Mouse (Mus musculus) MEL (cell line): ENCODE measurements around the gene Hdac6. TPM values are rescaled to one million over a fixed set of nuclear protein-coding genes. Genes with fewer than 3 reads are reported as not detected.

Experiments
- DNase-seq: peaks from one replicate; pipeline ENCODE4 v3.0.0; 2011; ENCODE audit warnings: low read depth, low spot score
- H3K27ac ChIP-seq: 2 replicates; pipeline ENCODE4 v1.5.1; 2012; ENCODE audit warnings: low read depth, mild to moderate bottlenecking, control low read depth, low read length, moderate library complexity; ENCODE audit not compliant: control insufficient read depth
- H3K27me3 ChIP-seq, 2 experiments: fragments of 150-350 bp in 1 of 2; sonication (generic) in 1 of 2; 2 replicates each; pipeline ENCODE4 v1.6.1; 2012; ENCODE audit warnings: low read length in 2 of 2, mild to moderate bottlenecking in 2 of 2, improper control_type of control experiment in 1 of 2, moderate library complexity in 1 of 2; ENCODE audit not compliant: insufficient read depth in 2 of 2, control insufficient read depth in 1 of 2
- H3K36me3 ChIP-seq, 2 experiments: 2 replicates each; pipeline ENCODE4 v1.6.1; 2012 to 2014; ENCODE audit warnings: low read length in 2 of 2, improper control_type of control experiment in 1 of 2, inconsistent platforms in 1 of 2, mild to moderate bottlenecking in 1 of 2; ENCODE audit not compliant: insufficient read depth in 2 of 2, control insufficient read depth in 1 of 2
- H3K4me1 ChIP-seq, 2 experiments: fragments of 150-350 bp in 1 of 2; sonication (generic) in 1 of 2; 2 replicates each; pipeline ENCODE4 v1.6.1; 2012; ENCODE audit warnings: low read length in 2 of 2, improper control_type of control experiment in 1 of 2, mild to moderate bottlenecking in 1 of 2; ENCODE audit not compliant: insufficient read depth in 2 of 2, control insufficient read depth in 1 of 2
- H3K4me3 ChIP-seq, 2 experiments: fragments of 150-350 bp in 1 of 2; sonication (generic) in 1 of 2; 2 replicates each; pipeline ENCODE4 v1.5.1; 2012; ENCODE audit warnings: low read depth in 2 of 2, low read length in 2 of 2, mild to moderate bottlenecking in 2 of 2, moderate library complexity in 2 of 2, control low read depth in 1 of 2, improper control_type of control experiment in 1 of 2; ENCODE audit not compliant: control insufficient read depth in 1 of 2, insufficient read depth in 1 of 2
- H3K79me2 ChIP-seq: 2 replicates; pipeline ENCODE4 v1.6.1; 2012; ENCODE audit warnings: mild to moderate bottlenecking, low read length, moderate library complexity; ENCODE audit not compliant: control insufficient read depth, poor library complexity, insufficient read depth
- H3K9ac ChIP-seq: 2 replicates; pipeline ENCODE4 v1.6.1; 2012; ENCODE audit warnings: low read depth, mild to moderate bottlenecking, control low read depth, low read length, moderate library complexity; ENCODE audit not compliant: control insufficient read depth, poor library complexity, severe bottlenecking
- H3K9me3 ChIP-seq: fragments of 150-350 bp; sonication (generic); replicated peaks from 2 replicates; pipeline ENCODE4 v1.6.1; 2012; ENCODE audit warnings: mild to moderate bottlenecking, low read length, improper control_type of control experiment, moderate library complexity; ENCODE audit not compliant: insufficient read depth
- BHLHE40 ChIP-seq: IDR thresholded peaks from 2 replicates; pipeline ENCODE4 v1.6.1; 2012; ENCODE audit warnings: low read depth, mild to moderate bottlenecking, inconsistent platforms, low read length, improper control_type of control experiment, borderline replicate concordance
- CHD2 ChIP-seq: IDR thresholded peaks from 2 replicates; pipeline ENCODE4 v1.6.1; 2011; ENCODE audit warnings: low read length, improper control_type of control experiment
- E2F4 ChIP-seq: IDR thresholded peaks from 2 replicates; pipeline ENCODE4 v1.6.1; 2011; ENCODE audit warnings: low read depth, low read length, improper control_type of control experiment, borderline replicate concordance
- ELF1 ChIP-seq: IDR thresholded peaks from 2 replicates; pipeline ENCODE4 v1.6.1; 2014; ENCODE audit warnings: low read depth, mild to moderate bottlenecking, inconsistent platforms, low read length, improper control_type of control experiment, moderate library complexity
- EP300 ChIP-seq, 2 experiments: IDR thresholded peaks; 2 replicates each; pipeline ENCODE4 v1.6.1; 2011; ENCODE audit warnings: improper control_type of control experiment in 2 of 2, low read length in 2 of 2, low read depth in 1 of 2, mild to moderate bottlenecking in 1 of 2
- ETS1 ChIP-seq: IDR thresholded peaks from 2 replicates; pipeline ENCODE4 v1.6.1; 2012; ENCODE audit warnings: low read depth, mild to moderate bottlenecking, inconsistent platforms, low read length, improper control_type of control experiment, moderate library complexity
- GABPA ChIP-seq: IDR thresholded peaks from 2 replicates; pipeline ENCODE4 v1.6.1; 2012; ENCODE audit warnings: low read depth, mild to moderate bottlenecking, inconsistent platforms, low read length, improper control_type of control experiment, moderate library complexity
- GATA1 ChIP-seq: IDR thresholded peaks from 2 replicates; pipeline ENCODE4 v1.6.1; 2011; ENCODE audit warnings: low read depth, low read length, improper control_type of control experiment
- HCFC1 ChIP-seq: IDR thresholded peaks from 2 replicates; pipeline ENCODE4 v1.6.1; 2012; ENCODE audit warnings: low read depth, mild to moderate bottlenecking, inconsistent platforms, low read length, improper control_type of control experiment, moderate library complexity
- KAT2A ChIP-seq: conservative IDR thresholded peaks from 2 replicates; pipeline ENCODE4 v1.6.1; 2012; ENCODE audit warnings: low read depth, low read length, improper control_type of control experiment, inconsistent platforms
- MAX ChIP-seq: IDR thresholded peaks from 2 replicates; pipeline ENCODE4 v1.6.1; 2011; ENCODE audit warnings: low read length, improper control_type of control experiment
- MEF2A ChIP-seq: IDR thresholded peaks from 2 replicates; pipeline ENCODE4 v1.6.1; 2014; ENCODE audit warnings: low read depth, mild to moderate bottlenecking, inconsistent platforms, low read length, improper control_type of control experiment; ENCODE audit not compliant: poor library complexity, insufficient replicate concordance, severe bottlenecking; ENCODE audit errors: extremely low read depth
- MXI1 ChIP-seq: IDR thresholded peaks from 2 replicates; pipeline ENCODE4 v1.6.1; 2011; ENCODE audit warnings: mild to moderate bottlenecking, low read depth, low read length, improper control_type of control experiment
- MYB ChIP-seq: IDR thresholded peaks from 2 replicates; pipeline ENCODE4 v1.6.1; 2011; ENCODE audit warnings: mild to moderate bottlenecking, low read depth, low read length, improper control_type of control experiment
- MYC ChIP-seq: IDR thresholded peaks from 2 replicates; pipeline ENCODE4 v1.6.1; 2011; ENCODE audit warnings: low read depth, mild to moderate bottlenecking, low read length, improper control_type of control experiment, moderate library complexity
- POLR2A ChIP-seq, 2 experiments: IDR thresholded peaks; 2 replicates each; pipeline ENCODE4 v1.6.1; 2011 to 2012; ENCODE audit warnings: low read length in 2 of 2, mild to moderate bottlenecking in 2 of 2, control low read depth in 1 of 2, improper control_type of control experiment in 1 of 2, low read depth in 1 of 2, moderate library complexity in 1 of 2; ENCODE audit not compliant: control insufficient read depth in 1 of 2, insufficient read depth in 1 of 2, poor library complexity in 1 of 2
- POLR2AphosphoS5 ChIP-seq: IDR thresholded peaks from 2 replicates; pipeline ENCODE4 v1.6.1; 2012; ENCODE audit warnings: low read depth, borderline replicate concordance, mild to moderate bottlenecking, inconsistent platforms, low read length, moderate library complexity, mixed read lengths
- RAD21 ChIP-seq: IDR thresholded peaks from 2 replicates; pipeline ENCODE4 v1.6.1; 2011; ENCODE audit warnings: mild to moderate bottlenecking, low read depth, low read length, improper control_type of control experiment
- RCOR1 ChIP-seq: IDR thresholded peaks from 2 replicates; pipeline ENCODE4 v1.6.1; 2012; ENCODE audit warnings: low read depth, mild to moderate bottlenecking, inconsistent platforms, low read length, improper control_type of control experiment
- SIN3A ChIP-seq: IDR thresholded peaks from 2 replicates; pipeline ENCODE4 v1.6.1; 2012; ENCODE audit warnings: low read length, improper control_type of control experiment, inconsistent platforms
- SMC3 ChIP-seq: IDR thresholded peaks from 2 replicates; pipeline ENCODE4 v1.6.1; 2011; ENCODE audit warnings: low read depth, low read length, improper control_type of control experiment
- TCF12 ChIP-seq: IDR thresholded peaks from 2 replicates; pipeline ENCODE4 v1.6.1; 2014; ENCODE audit warnings: low read depth, mild to moderate bottlenecking, inconsistent platforms, low read length, improper control_type of control experiment, moderate library complexity
- UBTF ChIP-seq: IDR thresholded peaks from 2 replicates; pipeline ENCODE4 v1.6.1; 2012; ENCODE audit warnings: low read depth, mild to moderate bottlenecking, inconsistent platforms, low read length, improper control_type of control experiment, moderate library complexity, borderline replicate concordance; ENCODE audit not compliant: insufficient read depth
- USF2 ChIP-seq, 2 experiments: IDR thresholded peaks; 2 replicates each; pipeline ENCODE4 v1.6.1; 2011 to 2012; ENCODE audit warnings: improper control_type of control experiment in 2 of 2, low read length in 2 of 2, borderline replicate concordance in 1 of 2, inconsistent platforms in 1 of 2, low read depth in 1 of 2, mild to moderate bottlenecking in 1 of 2; ENCODE audit not compliant: insufficient read depth in 1 of 2
- ZC3H11A ChIP-seq: IDR thresholded peaks from 2 replicates; pipeline ENCODE4 v1.6.1; 2012; ENCODE audit warnings: low read depth, mild to moderate bottlenecking, inconsistent platforms, low read length, improper control_type of control experiment
- ZKSCAN1 ChIP-seq: IDR thresholded peaks from 2 replicates; pipeline ENCODE4 v1.6.1; 2012; ENCODE audit warnings: low read depth, mild to moderate bottlenecking, inconsistent platforms, low read length, improper control_type of control experiment, moderate library complexity
- ZMIZ1 ChIP-seq: IDR thresholded peaks from 2 replicates; pipeline ENCODE4 v1.6.1; 2012; ENCODE audit warnings: low read depth, mild to moderate bottlenecking, inconsistent platforms, low read length, improper control_type of control experiment, moderate library complexity
- polyA plus RNA-seq, 2 experiments: library from polyadenylated mRNA; stranded (reverse) in 1 of 2; unstranded in 1 of 2; fragments of >175 nt in 1 of 2; fragments of >200 nt in 1 of 2; gene quantifications; 2 replicates each; pipeline versions ENCODE4 v1.2.1 to v1.2.4; 2012; ENCODE audit warnings: low replicate concordance in 2 of 2, low read depth in 1 of 2; ENCODE audit not compliant: insufficient read length in 2 of 2, insufficient read depth in 1 of 2, missing spikeins in 1 of 2
- total RNA-seq: library from RNA; depleted of rRNA; stranded (reverse); fragments of 300-350 nt; gene quantifications from 2 replicates; pipeline ENCODE4 v1.2.3, GENCODE M21; 2012

Gene Hdac6
- total and polyA plus RNA-seq, 3 experiments = 6.3 to 19.7 TPM; not detected in 1

GRCm38 (mm10) chrX:7927116-7927515, 20.6 kb downstream of the Hdac6 start:
- no peaks in the 10 kb centered on the region for H3K36me3 ChIP-seq
- peaks cover 0 to 2% of the 10 kb centered on the region in 2 experiments; a peak in 3 of 4 replicates for H3K27me3 ChIP-seq
- H3K4me1 ChIP-seq = no peaks in the 10 kb centered on the region
- H3K4me3 ChIP-seq = no peak overlapping the region
- DNase-seq = no peak
- TF ChIP-seq MEF2A (no peak), BHLHE40 (no peak), MYB (no peak), MAX (no peak), POLR2A (IDR thresholded peaks at IDR 0.05; ENCODE audit: control insufficient read depth in 1 of 2, insufficient read depth in 1 of 2, low read depth in 1 of 2, low read length in 2 of 2, poor library complexity in 1 of 2) (no peak), ZC3H11A (no peak), ZKSCAN1 (no peak), UBTF (no peak), ETS1 (no peak), RCOR1 (no peak), SMC3 (no peak), RAD21 (no peak), POLR2AphosphoS5 (no peak), CHD2 (no peak), GATA1 (no peak), MYC (no peak), TCF12 (no peak), SIN3A (no peak)
- H3K9ac ChIP-seq = no peak overlapping the region
- H3K79me2 ChIP-seq = no peaks in the 10 kb centered on the region
- H3K27ac ChIP-seq = no peak overlapping the region
- no peaks in the 10 kb centered on the region for H3K9me3 ChIP-seq

DNA sequence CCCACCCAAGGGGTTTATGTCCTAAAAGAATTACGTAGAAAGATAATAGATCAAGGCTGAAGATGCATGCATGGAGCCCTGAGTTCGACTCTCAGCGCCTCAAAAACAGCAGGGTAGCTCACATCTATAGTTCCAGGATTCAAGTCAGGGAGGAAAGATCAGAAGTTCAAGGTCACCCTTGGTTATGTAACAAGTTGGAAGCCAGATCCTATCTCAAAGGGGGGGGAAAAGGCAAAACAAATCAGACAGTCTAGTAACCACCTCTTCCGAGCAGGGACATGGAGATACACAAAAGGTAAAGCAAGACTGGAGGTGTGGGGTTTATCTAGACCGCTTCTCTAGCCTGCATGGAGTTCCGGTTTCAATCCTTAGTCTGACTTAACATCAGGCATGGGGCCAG, 21.4 kb downstream of the Hdac6 start:
- H3K9ac ChIP-seq = no peak overlapping the region
- TF ChIP-seq SIN3A (no peak), KAT2A (no peak), EP300 (IDR thresholded peaks at IDR 0.05; ENCODE audit: low read depth in 1 of 2, low read length in 2 of 2) (no peak), MEF2A (no peak), MXI1 (no peak), ELF1 (no peak), USF2 (IDR thresholded peaks at IDR 0.05; ENCODE audit: borderline replicate concordance in 1 of 2, insufficient read depth in 1 of 2, low read depth in 1 of 2, low read length in 2 of 2) (no peak), SMC3 (no peak), RAD21 (no peak), HCFC1 (no peak), POLR2A (IDR thresholded peaks at IDR 0.05; ENCODE audit: control insufficient read depth in 1 of 2, insufficient read depth in 1 of 2, low read depth in 1 of 2, low read length in 2 of 2, poor library complexity in 1 of 2) (no peak), GABPA (no peak), ETS1 (no peak), E2F4 (no peak), ZKSCAN1 (no peak), ZMIZ1 (no peak)
- TF ChIP-seq, all 39 proteins: peak for 0
- Histone ChIP-seq H3K36me3 (no peaks in the 10 kb centered on the region), H3K79me2 (no peaks in the 10 kb centered on the region), H3K27ac (no peak overlapping the region), H3K27me3 (peaks cover 0 to 2% of the 10 kb centered on the region in 2 experiments; a peak in 3 of 4 replicates), H3K4me1 (no peaks in the 10 kb centered on the region), H3K9me3 (no peaks in the 10 kb centered on the region), H3K4me3 (no peak overlapping the region)
- no peak for DNase-seq
